Mouse (Mus musculus) ES-E14 (cell line): ENCODE measurements around the gene Fads3. TPM values are rescaled to one million over a fixed set of nuclear protein-coding genes. Genes with fewer than 3 reads are reported as not detected.
A peak's percentile ranks its signal among the peaks of the same experiment; 100 is the strongest.

ENCODE experiments used
- DNase-seq: peaks from one replicate; pipeline ENCODE4 v3.0.0-alpha.2; 2013; ENCODE audit warnings: low read depth, low spot score
- H3K27ac ChIP-seq: 2 replicates; pipeline ENCODE4 v1.5.1; 2012; ENCODE audit warnings: low read depth, mild to moderate bottlenecking, low read length, moderate library complexity, mixed read lengths; ENCODE audit not compliant: poor library complexity, insufficient read depth, severe bottlenecking
- H3K36me3 ChIP-seq: 2 replicates; pipeline ENCODE4 v1.6.1; 2012; ENCODE audit warnings: mild to moderate bottlenecking, low read length, moderate library complexity, mixed read lengths; ENCODE audit not compliant: control insufficient read depth, poor library complexity, insufficient read depth, severe bottlenecking
- H3K4me1 ChIP-seq, 2 experiments: fragments of 150-350 bp in 1 of 2; sonication (generic) in 1 of 2; 2 replicates each; pipeline ENCODE4 v1.6.1; 2012; ENCODE audit warnings: low read length in 2 of 2, mild to moderate bottlenecking in 1 of 2, mixed read lengths in 1 of 2; ENCODE audit not compliant: control insufficient read depth in 2 of 2, insufficient read depth in 2 of 2, poor library complexity in 1 of 2
- H3K4me3 ChIP-seq, 2 experiments: fragments of 150-350 bp in 1 of 2; sonication (generic) in 1 of 2; 2 replicates each; pipeline ENCODE4 v1.5.1; 2012; ENCODE audit warnings: low read length in 2 of 2, low read depth in 1 of 2, mild to moderate bottlenecking in 1 of 2, mixed read lengths in 1 of 2; ENCODE audit not compliant: insufficient read depth in 1 of 2, poor library complexity in 1 of 2, severe bottlenecking in 1 of 2
- H3K9ac ChIP-seq: 2 replicates; pipeline ENCODE4 v1.6.1; 2012; ENCODE audit warnings: low read depth, mild to moderate bottlenecking, low read length, mixed read lengths; ENCODE audit not compliant: poor library complexity, insufficient read depth, severe bottlenecking
- H3K9me3 ChIP-seq: fragments of 150-350 bp; sonication (generic); 2 replicates; pipeline ENCODE4 v1.6.1; 2012; ENCODE audit warnings: low read depth, mild to moderate bottlenecking, low read length; ENCODE audit not compliant: control insufficient read depth, insufficient read depth
- CHD2 ChIP-seq: IDR thresholded peaks from 2 replicates; pipeline ENCODE4 v1.6.1; 2014; ENCODE audit warnings: mild to moderate bottlenecking, low read depth, low read length, inconsistent platforms
- HCFC1 ChIP-seq: IDR thresholded peaks from 2 replicates; pipeline ENCODE4 v1.6.1; 2012; ENCODE audit warnings: low read length, inconsistent platforms, borderline replicate concordance; ENCODE audit not compliant: insufficient read depth
- MAFK ChIP-seq: IDR thresholded peaks from 2 replicates; pipeline ENCODE4 v1.6.1; 2014; ENCODE audit warnings: mild to moderate bottlenecking, low read depth, low read length, inconsistent platforms; ENCODE audit not compliant: insufficient read depth
- ZC3H11A ChIP-seq: IDR thresholded peaks from 2 replicates; pipeline ENCODE4 v1.6.1; 2012; ENCODE audit warnings: low read depth, mild to moderate bottlenecking, inconsistent platforms, low read length, borderline replicate concordance
- ZNF384 ChIP-seq: IDR thresholded peaks from 2 replicates; pipeline ENCODE4 v1.6.1; 2012; ENCODE audit warnings: low read depth, low read length, inconsistent platforms
- in situ Hi-C, 2 experiments: fragments of 600-800 bp; cut with MboI; formaldehyde crosslinking; loops; one replicate each; pipeline ENCODE4 v1.15.1; 2025; ENCODE audit warnings: low sequenced_read_pairs in 2 of 2, inconsistent platforms in 1 of 2; ENCODE audit not compliant: unreplicated experiment in 2 of 2
- total RNA-seq: library from RNA; depleted of rRNA; stranded (reverse); fragments of 300-350 nt; gene quantifications from 2 replicates; pipeline ENCODE4 v1.2.3, GENCODE M21; 2012

Gene Fads3
- total RNA-seq, 1 experiment, result 7.2 TPM

- Histone ChIP-seq H3K4me1 (peaks cover 5 to 17% of the 10 kb centered on the region in 2 experiments; a peak in 3 of 4 replicates), H3K4me3 (peak overlapping the region; percentile 64 to 71), H3K9ac (peak overlapping the region; percentile 50), H3K27ac (no peak overlapping the region), H3K36me3 (no peaks in the 10 kb centered on the region), H3K9me3 (no peaks in the 10 kb centered on the region)
- in situ Hi-C loops, result no loop called here
- no peak for DNase-seq
- no peak for TF ChIP-seq ZC3H11A
- no peak for TF ChIP-seq MAFK
- no peak for TF ChIP-seq ZNF384
These were observed 22.9 kb upstream of the Fads3 start for GRCm38 (mm10) chr19:10018527-10018818.

GRCm38 (mm10) chr19:10019214-10019760, 22.1 kb upstream of the Fads3 start:
- H3K9me3 ChIP-seq, result no peaks in the 10 kb centered on the region
- H3K4me3 ChIP-seq, result peak overlapping the region in 1 of 2 experiments; percentile 64; a peak in 1 of 4 replicates
- no peak overlapping the region for H3K9ac ChIP-seq
- peaks cover 2 to 12% of the 10 kb centered on the region in 2 experiments; a peak in 3 of 4 replicates for H3K4me1 ChIP-seq
- in situ Hi-C loops, result no loop called here
- H3K36me3 ChIP-seq, result no peaks in the 10 kb centered on the region
- H3K27ac ChIP-seq, result no peak overlapping the region
- TF ChIP-seq CHD2 (no peak), HCFC1 (no peak), ZC3H11A (no peak), MAFK (no peak), ZNF384 (no peak)
- no peak for DNase-seq

- TF ChIP-seq ZC3H11A (no peak), HCFC1 (no peak), MAFK (no peak), CHD2 (no peak), ZNF384 (no peak)
- peaks cover 2 to 9% of the 10 kb centered on the region in 2 experiments; a peak in 3 of 4 replicates for H3K4me1 ChIP-seq
- no peak overlapping the region for H3K9ac ChIP-seq
- DNase-seq, result no peak
- H3K27ac ChIP-seq, result no peak overlapping the region
- H3K36me3 ChIP-seq, result no peaks in the 10 kb centered on the region
- in situ Hi-C loops, result no loop called here
- no peak overlapping the region for H3K4me3 ChIP-seq
- no peaks in the 10 kb centered on the region for H3K9me3 ChIP-seq
These were observed 19.4 kb upstream of the Fads3 start for GRCm38 (mm10) chr19:10021981-10022380.

GRCm38 (mm10) chr19:10022414-10023303, 18.7 kb upstream of the Fads3 start:
- Histone ChIP-seq H3K4me3 (no peak overlapping the region), H3K36me3 (no peaks in the 10 kb centered on the region), H3K9ac (no peak overlapping the region), H3K9me3 (no peaks in the 10 kb centered on the region), H3K4me1 (peaks cover 0 to 7% of the 10 kb centered on the region in 2 experiments; a peak in 2 of 4 replicates), H3K27ac (no peak overlapping the region)
- no peak for DNase-seq
- TF ChIP-seq ZC3H11A (no peak), CHD2 (no peak), MAFK (no peak), HCFC1 (no peak), ZNF384 (no peak)
- in situ Hi-C loops, result no loop called here
